Mouse (Mus musculus) kidney, postnatal 4 days (tissue): Measurements from ENCODE around the gene Gm28079.
"Not testable (repeated sequence)": the region's sequence is repeated elsewhere in the genome, so short reads cannot be mapped to it uniquely, and the experiment has no call there.

Experiments
- DNase-seq, 2 experiments: peaks; one replicate each; pipeline ENCODE4 v3.0.0; 2021; ENCODE audit warnings: mixed read lengths in 2 of 2

Gm28079 gene

GRCm38 (mm10) chrY:70014799-70015198 is at the start of gene Gm28079:
Gene Gm28079 (minus strand): TSS chrY:70014899.
- DNase-seq: not testable (repeated sequence)
